Mouse (Mus musculus) lung, postnatal 0 days (tissue): ENCODE measurements around the gene Gps2. TPM values are rescaled to one million over a fixed set of nuclear protein-coding genes. Genes with fewer than 3 reads are reported as not detected.
"Not testable (repeated sequence)": the region's sequence is repeated elsewhere in the genome, so short reads cannot be mapped to it uniquely, and the experiment has no call there.

ENCODE experiments used
- ATAC-seq: fragments of 200-750 bp; cut with Nextera tagmentation; 2 replicates; pipeline ENCODE4 v1.8.0; 2017; ENCODE audit warnings: moderate library complexity
- DNase-seq: peaks from one replicate; pipeline ENCODE4 v3.0.0-alpha.2; 2016; ENCODE audit warnings: low spot score
- H3K27ac ChIP-seq: fragments of 300-500 bp; sonication (generic); 2 replicates; pipeline ENCODE4 v1.5.1; 2014; ENCODE audit warnings: antibody characterized with exemption, mild to moderate bottlenecking, low read length, mixed read lengths
- H3K27me3 ChIP-seq: fragments of 300-500 bp; sonication (generic); replicated peaks from 2 replicates; pipeline ENCODE4 v1.6.1; 2014; ENCODE audit warnings: low read length, mixed read lengths; ENCODE audit not compliant: insufficient read depth
- H3K36me3 ChIP-seq: fragments of 300-500 bp; sonication (generic); 2 replicates; pipeline ENCODE4 v1.6.1; 2014; ENCODE audit warnings: low read length, mixed read lengths; ENCODE audit not compliant: insufficient read depth
- H3K4me1 ChIP-seq: fragments of 300-500 bp; sonication (generic); 2 replicates; pipeline ENCODE4 v1.6.1; 2014; ENCODE audit warnings: antibody characterized with exemption, low read depth, low read length, mixed read lengths; ENCODE audit not compliant: insufficient read depth
- H3K4me2 ChIP-seq: fragments of 300-500 bp; sonication (generic); replicated peaks from 2 replicates; pipeline ENCODE4 v1.6.1; 2014; ENCODE audit warnings: low read depth, mild to moderate bottlenecking, low read length, moderate library complexity, mixed read lengths
- H3K4me3 ChIP-seq: fragments of 300-500 bp; sonication (generic); 2 replicates; pipeline ENCODE4 v1.5.1; 2014; ENCODE audit warnings: low read depth, low read length
- H3K9ac ChIP-seq: fragments of 300-500 bp; sonication (generic); replicated peaks from 2 replicates; pipeline ENCODE4 v1.6.1; 2014; ENCODE audit warnings: low read depth, mild to moderate bottlenecking
- H3K9me3 ChIP-seq: fragments of 300-500 bp; sonication (generic); 2 replicates; pipeline ENCODE4 v1.6.1; 2016; ENCODE audit warnings: low read length, mixed read lengths
- CTCF ChIP-seq: IDR thresholded peaks from 2 replicates; pipeline ENCODE4 v1.5.1; 2016; ENCODE audit warnings: antibody characterized with exemption, mild to moderate bottlenecking
- EP300 ChIP-seq: IDR thresholded peaks from 2 replicates; pipeline ENCODE4 v1.6.1; 2016; ENCODE audit warnings: antibody characterized with exemption, mild to moderate bottlenecking, control low read depth
- WGBS: fragments of 180-500 bp; shearing (Covaris S2); extraction: QIAGEN DNeasy Blood & Tissue Kit; methylation state at CpG from one replicate; pipeline ENCODE4 v1.1.7; 2014; 5-methylcytosine and 5-hydroxymethylcytosine counted together
- polyA plus RNA-seq: library from polyadenylated mRNA; unstranded; fragments of >200 nt; fragmentation: Nextera tagmentation; extraction: Ambion mirVana; gene quantifications from 2 replicates; pipeline ENCODE4 v1.2.1, GENCODE M21; 2015

Gene Gps2
- polyA plus RNA-seq, 1 experiment from 2014 or later, result 59.1 TPM

GRCm38 (mm10) chr11:69922796-69923195 lies 9.1 kb downstream of the Gps2 start:
- 56% methylated on average over 3 of the region's 3 CpGs for WGBS
- peaks cover 8% of the 10 kb centered on the region; the same call in 1 of the 2 replicates for H3K4me1 ChIP-seq
- DNase-seq (peak; percentile 22), ATAC-seq (no peak)
- H3K4me3 ChIP-seq, result no peak overlapping the region
- 0 out of 2 replicates have a peak, but pooled peaks cover 5% of the 10 kb centered on the region for H3K36me3 ChIP-seq
- peak overlapping the region; percentile 96; the same call in 1 of the 2 replicates for H3K27ac ChIP-seq
- H3K4me2 ChIP-seq, result 0 out of 2 replicates have a peak overlapping the region, but pooled peaks have one; percentile 54
- no peaks in the 10 kb centered on the region for H3K27me3 ChIP-seq
- H3K9me3 ChIP-seq, result no peaks in the 10 kb centered on the region
- TF ChIP-seq CTCF, result no peak
- TF ChIP-seq EP300, result no peak
- H3K9ac ChIP-seq, result no peak overlapping the region

DNA sequence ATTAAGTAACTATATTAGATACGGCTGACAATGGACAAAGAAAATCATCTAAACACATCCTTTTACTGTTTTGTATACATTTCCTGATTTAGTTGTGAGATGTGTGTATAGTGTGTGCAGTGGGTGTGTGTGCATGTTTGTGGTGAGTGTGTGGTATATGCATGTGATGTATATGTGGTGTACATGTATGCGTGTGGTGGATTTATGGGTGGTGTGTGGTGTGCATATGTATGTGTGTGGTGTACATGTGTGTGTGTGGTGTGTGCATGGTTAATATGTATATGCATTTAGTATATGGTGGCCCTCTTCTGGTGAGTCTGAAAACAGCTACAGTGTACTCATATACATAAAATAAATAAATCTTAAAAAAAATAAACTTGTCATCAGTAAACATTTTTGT lies 13.8 kb downstream of the Gps2 start:
- no peak overlapping the region for H3K4me3 ChIP-seq
- H3K27me3 ChIP-seq, result no peaks in the 10 kb centered on the region
- no peak for ATAC-seq
- H3K27ac ChIP-seq, result no peak overlapping the region
- H3K9ac ChIP-seq, result no peak overlapping the region
- H3K4me2 ChIP-seq, result no peak overlapping the region
- H3K4me1 ChIP-seq, result no peaks in the 10 kb centered on the region
- TF ChIP-seq CTCF (no peak), EP300 (no peak)
- 95% methylated on average over 2 of the region's 2 CpGs for WGBS
- no peaks in the 10 kb centered on the region for H3K36me3 ChIP-seq
- no peaks in the 10 kb centered on the region for H3K9me3 ChIP-seq
- DNase-seq, result no peak

GRCm38 (mm10) chr11:69929712-69930111 lies 16.0 kb downstream of the Gps2 start:
- TF ChIP-seq CTCF, result no peak
- Histone ChIP-seq H3K36me3 (no peaks in the 10 kb centered on the region), H3K27me3 (no peaks in the 10 kb centered on the region), H3K4me3 (no peak overlapping the region), H3K9ac (no peak overlapping the region), H3K4me2 (no peak overlapping the region), H3K4me1 (0 out of 2 replicates have a peak, but pooled peaks cover 2% of the 10 kb centered on the region), H3K27ac (no peak overlapping the region), H3K9me3 (no peaks in the 10 kb centered on the region)
- no peak for ATAC-seq
- no peak for DNase-seq
- 15% methylated on average over 4 of the region's 4 CpGs for WGBS

- not testable (repeated sequence) for H3K4me2 ChIP-seq, H3K9ac ChIP-seq, H3K27ac ChIP-seq, H3K4me3 ChIP-seq, H3K4me1 ChIP-seq, H3K9me3 ChIP-seq, ATAC-seq, H3K36me3 ChIP-seq, DNase-seq, H3K27me3 ChIP-seq
- 85% methylated on average over 8 of the region's 8 CpGs for WGBS
Observed at GRCm38 (mm10) chr11:69930176-69930575, 16.5 kb downstream of the Gps2 start.

- H3K4me3 ChIP-seq, result no peak overlapping the region
- no peak for TF ChIP-seq CTCF
- no peak for TF ChIP-seq EP300
- H3K4me2 ChIP-seq, result no peak overlapping the region
- 51% methylated on average over 3 of the region's 3 CpGs for WGBS
- peak; percentile 48 for DNase-seq
- H3K27ac ChIP-seq, result no peak overlapping the region
- H3K27me3 ChIP-seq, result peaks cover 5% of the 10 kb centered on the region; the same call in 1 of the 2 replicates
- H3K36me3 ChIP-seq, result no peaks in the 10 kb centered on the region
- H3K9ac ChIP-seq, result no peak overlapping the region
- peaks cover 7% of the 10 kb centered on the region; the same call in 1 of the 2 replicates for H3K4me1 ChIP-seq
- no peak for ATAC-seq
- H3K9me3 ChIP-seq, result no peaks in the 10 kb centered on the region
Observed at GRCm38 (mm10) chr11:69930967-69931537, 17.4 kb downstream of the Gps2 start.

GRCm38 (mm10) chr11:69931769-69932168 lies 18.1 kb downstream of the Gps2 start:
- no peak for ATAC-seq
- Histone ChIP-seq H3K27me3 (peaks cover 10% of the 10 kb centered on the region; the same call in 1 of the 2 replicates), H3K36me3 (no peaks in the 10 kb centered on the region), H3K4me3 (no peak overlapping the region), H3K9ac (no peak overlapping the region), H3K9me3 (no peaks in the 10 kb centered on the region), H3K4me1 (peaks cover 14% of the 10 kb centered on the region; the same call in 1 of the 2 replicates), H3K4me2 (no peak overlapping the region), H3K27ac (no peak overlapping the region)
- WGBS, result 68% methylated on average over 8 of the region's 8 CpGs
- no peak for DNase-seq
- no peak for TF ChIP-seq CTCF
- TF ChIP-seq EP300, result no peak
